Mouse (Mus musculus): ENCODE results near the gene Pom121l2.

Pom121l2 gene

DNA sequence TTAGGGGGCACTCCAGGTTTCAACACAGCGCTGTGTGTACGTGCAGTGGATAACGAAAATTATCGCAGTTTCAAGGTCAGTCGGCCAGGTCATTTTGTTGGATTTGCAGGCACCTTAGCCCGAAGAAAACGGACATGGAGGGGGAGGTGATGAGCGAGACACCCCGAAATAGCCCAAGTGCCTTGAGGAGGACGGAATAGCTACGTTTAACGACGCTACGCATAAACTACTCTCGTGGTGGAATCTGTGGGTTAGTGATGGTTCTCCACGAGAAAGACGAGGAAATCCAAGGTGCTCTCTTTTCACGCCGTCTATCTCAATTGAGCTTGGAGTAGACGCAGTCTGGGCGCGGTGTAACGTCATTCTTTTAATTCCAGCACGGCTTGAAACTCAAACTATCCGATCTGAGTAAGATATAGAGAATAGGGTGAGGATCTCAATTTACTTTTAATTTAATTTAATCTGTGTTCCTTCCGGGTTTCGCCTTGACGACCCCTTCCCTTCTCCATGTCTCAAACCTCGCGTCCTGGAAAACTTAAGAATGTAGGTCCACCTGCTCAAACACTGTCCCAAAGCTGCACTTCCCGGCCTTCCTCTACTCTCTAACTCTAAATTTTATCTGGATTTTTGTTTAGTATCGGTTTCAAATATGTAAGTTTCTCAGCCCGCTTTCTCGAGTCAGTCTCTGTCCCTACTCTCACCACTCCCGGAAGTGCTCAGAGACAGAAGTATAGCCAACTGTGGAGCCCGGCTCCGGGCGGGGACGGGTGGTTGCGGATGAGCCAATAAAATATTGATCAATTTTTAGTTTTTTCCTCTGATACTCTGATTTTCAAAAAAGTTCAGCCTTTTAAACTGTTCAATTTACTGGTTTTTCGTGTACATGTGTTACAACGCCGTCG is 39.2 kb downstream of the Pom121l2 start:
- DNase-seq (ENCODE audit: low spot score): no peak

DNA sequence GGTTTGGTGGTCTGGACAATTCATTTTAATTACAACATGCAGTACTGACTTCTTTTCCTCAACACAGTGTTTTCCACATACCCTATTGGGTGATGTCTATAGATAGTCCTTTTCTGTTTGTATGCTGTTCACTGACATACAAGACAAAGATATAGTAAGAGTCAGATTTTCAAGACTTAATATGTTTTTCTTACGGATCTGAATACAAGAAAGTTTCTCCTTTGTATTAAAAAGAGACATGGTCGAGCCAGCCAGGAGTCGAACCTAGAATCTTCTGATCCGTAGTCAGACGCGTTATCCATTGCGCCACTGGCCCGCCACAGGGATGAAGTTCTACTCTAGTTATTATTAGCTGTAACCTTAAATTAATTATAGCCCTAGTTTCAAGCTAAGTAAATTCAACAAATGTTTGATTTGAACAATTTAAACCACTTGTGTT is 39.9 kb downstream of the Pom121l2 start:
- no peak for DNase-seq (ENCODE audit: low spot score)

DNA sequence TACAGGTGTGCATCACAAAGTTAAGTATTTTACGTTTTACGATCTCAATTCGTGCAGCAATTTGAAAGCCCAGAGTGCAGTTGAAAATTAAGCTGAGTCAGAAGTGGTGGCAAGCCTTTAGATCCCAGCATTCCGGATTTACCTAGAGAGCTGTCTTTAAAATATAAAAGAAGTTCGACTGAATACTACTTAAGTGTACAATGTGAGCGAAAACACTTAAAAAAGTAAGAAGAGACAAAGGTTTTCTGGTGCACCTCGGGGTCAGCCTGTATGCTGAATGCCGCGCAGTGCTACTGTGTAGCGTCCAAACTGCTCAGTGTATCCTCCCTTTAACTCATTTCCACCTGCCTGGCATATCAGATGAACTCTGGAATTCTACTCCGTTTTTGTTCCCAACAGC is 40.6 kb downstream of the Pom121l2 start:
- DNase-seq (ENCODE audit: low spot score): no peak

DNA sequence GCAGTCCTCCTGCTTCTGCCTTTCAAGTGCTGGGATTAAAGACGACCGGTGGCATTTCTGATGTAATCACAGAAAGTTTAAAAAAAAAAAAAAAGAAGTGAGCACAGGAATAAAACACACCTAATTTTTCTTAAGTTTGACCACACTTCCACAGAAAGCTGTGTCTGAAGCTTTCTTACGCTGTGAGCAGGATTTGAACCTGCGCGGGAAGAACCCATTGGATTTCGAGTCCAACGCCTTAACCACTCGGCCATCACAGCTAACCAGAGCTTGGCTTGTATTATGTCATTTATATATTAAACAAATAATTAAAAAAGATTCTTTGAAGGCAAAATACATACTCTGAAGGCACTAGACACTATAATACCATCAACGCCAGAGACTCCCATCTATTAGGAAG is 41.2 kb downstream of the Pom121l2 start:
- DNase-seq (ENCODE audit: low spot score): no peak

- peak; percentile 81 for DNase-seq (ENCODE audit: low spot score)
Measured at GRCm38 (mm10) chr13:22026058-22027031, 45.4 kb downstream of the Pom121l2 start.

GRCm38 (mm10) chr13:22028673-22029460 is 47.9 kb downstream of the Pom121l2 start:
- DNase-seq (ENCODE audit: low spot score): peak; percentile 92

DNA sequence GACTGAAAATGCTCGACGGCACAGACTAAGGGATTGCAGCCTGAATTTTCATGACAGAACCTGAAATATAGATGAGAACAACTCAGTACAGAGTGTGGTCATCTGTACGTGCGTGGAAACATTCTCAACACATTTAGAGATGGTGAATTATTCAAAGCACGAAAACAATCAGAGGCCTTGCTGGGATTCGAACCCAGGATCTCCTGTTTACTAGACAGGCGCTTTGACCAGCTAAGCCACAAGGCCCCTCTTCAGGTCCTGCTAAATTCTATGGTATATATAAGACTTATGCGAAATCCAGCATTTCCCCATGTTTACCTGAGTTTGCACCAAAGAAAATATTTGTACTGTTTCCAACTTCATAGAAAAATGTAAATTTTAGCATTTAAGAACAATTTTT is 48.9 kb downstream of the Pom121l2 start:
- DNase-seq (ENCODE audit: low spot score): no peak

GRCm38 (mm10) chr13:22030493-22030892 is 49.5 kb downstream of the Pom121l2 start:
- DNase-seq (ENCODE audit: low spot score): no peak

DNA sequence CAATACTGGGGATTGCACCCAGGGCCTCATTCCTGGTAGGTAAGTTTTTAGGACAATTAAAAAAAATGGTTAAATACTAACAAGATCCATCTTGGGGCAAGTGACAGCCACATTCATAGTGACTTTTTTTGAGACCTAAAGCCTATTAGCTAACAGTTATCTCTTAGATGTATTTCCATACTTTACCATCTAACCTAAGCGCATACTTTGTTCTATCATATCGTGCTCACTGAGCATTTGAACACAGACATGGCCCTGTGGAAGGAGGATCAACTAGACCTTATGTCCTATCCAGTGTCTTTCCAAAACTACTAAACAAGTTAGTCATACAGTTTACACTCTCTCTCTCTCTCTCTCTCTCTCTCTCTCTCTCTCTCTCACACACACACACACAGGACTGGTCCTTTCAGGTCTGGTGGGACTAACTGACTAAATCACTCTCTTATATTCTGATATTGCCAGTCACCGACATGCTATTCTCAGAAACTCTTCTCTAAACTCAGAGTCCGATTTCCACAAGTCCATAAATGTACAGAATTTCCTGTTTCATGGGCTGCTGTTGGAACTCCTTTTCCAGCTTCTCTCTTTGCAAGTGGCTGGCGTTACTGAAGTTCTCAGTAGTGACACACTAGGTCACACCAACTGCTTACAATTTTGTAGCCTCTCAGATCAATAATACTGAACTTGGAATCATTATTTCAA is 52.9 kb downstream of the Pom121l2 start:
- DNase-seq (ENCODE audit: low spot score): no peak

DNA sequence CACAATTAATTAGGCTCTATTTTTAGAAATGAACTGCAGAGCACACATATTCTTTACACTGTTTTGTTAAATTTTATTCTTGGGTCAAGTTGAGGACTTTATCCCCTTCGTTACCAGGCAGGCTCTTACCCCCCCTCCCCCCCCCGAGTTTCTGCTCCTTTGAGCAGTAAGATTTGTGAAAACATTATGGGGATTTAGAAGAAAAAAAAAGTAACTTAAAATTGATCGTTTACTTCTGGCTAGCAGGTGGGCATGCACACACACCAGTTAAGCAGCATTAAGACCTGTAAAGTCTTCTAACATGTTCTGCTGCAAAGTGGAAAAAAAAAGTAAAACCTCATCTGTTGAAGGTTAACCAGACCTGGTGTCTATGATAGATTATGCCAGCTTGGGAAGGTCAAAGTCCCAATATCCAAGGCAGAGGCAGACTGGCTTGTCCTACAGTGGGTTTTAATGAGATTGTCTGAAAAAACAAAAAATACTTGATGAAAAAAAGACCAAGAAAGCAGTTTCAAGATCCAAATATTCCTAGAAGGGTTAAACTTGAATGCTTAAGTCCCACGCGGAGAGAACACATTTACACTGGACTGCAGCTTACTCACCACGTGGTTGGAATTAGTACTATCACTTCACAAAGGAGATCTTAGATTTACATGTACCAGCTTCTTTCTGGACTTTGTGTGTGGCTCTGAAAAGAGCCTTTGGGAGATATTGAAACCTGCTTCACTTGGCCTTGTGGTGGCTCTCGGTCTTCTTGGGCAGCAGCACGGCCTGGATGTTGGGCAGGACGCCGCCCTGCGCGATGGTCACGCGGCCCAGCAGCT is 53.7 kb downstream of the Pom121l2 start:
- no peak for DNase-seq (ENCODE audit: low spot score)

GRCm38 (mm10) chr13:22035267-22036148 is 54.5 kb downstream of the Pom121l2 start, which contains the start of the genes Hist1h2ah and Hist1h2bk:
TSS of gene Hist1h2ah (minus strand) at chr13:22035568.
TSS of gene Hist1h2bk (plus strand) at chr13:22035870.
- DNase-seq (ENCODE audit: low spot score): peak; percentile 62

DNA sequence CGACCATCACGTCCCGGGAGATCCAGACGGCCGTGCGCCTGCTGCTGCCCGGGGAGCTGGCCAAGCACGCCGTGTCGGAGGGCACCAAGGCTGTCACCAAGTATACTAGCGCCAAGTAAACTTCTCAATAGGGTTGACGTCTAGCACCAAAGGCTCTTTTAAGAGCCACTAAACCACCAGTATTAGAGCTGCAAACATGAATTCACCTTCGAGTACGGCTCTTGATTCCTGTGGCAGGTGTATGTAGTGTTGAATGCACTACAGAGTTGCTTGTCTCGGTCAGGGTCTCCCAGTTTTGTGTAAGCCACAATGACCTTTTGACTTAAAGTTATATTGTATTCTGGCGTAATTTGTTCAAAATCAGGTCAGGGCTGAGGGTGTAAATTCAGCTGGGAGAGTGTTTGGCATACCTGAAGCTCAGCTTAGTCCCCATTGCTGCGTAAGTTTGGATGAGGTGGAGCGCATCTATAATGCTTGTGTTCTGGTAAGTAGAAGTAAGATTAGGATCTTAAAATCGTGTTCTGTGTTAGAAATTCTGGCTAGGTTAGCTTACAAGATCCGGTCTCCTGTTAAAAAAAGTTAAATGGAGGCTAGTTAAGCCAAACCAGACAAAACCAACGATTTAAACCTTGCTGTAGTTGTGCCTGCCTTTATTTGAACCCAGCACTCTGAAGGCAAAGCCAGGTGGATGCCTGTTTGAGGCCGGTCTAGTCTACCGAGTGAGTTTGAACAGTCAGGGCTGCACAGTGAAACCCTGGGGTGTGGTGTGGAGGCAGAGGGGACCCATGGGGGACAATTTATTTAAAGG is 55.4 kb downstream of the Pom121l2 start:
- no peak for DNase-seq (ENCODE audit: low spot score)

GRCm38 (mm10) chr13:22036986-22037385 is 56.0 kb downstream of the Pom121l2 start:
- DNase-seq (ENCODE audit: low spot score): no peak

DNA sequence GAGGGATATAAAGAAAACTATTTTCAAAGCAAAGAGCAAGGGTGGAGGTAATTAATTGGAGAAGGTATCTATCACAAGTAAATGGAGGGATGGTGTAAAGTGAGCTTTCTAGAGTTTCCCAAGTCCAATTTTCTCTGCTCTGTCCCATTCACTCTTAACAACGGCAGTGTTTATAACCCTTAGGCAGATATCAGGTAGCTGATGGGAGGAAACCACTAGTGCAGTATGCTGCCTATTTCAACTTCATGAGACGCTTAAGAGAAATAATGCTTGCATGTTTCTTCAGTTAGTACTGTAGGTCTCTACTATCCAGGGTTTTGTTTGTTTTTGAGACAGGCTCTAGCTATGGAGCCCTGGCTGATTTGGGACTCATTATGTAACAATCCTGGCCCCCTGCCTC is 56.4 kb downstream of the Pom121l2 start:
- DNase-seq (ENCODE audit: low spot score): no peak

Measured in ovary, postnatal 10 days (tissue).